Mouse (Mus musculus): ENCODE results near the gene Prkcsh.

Gene Prkcsh

DNA sequence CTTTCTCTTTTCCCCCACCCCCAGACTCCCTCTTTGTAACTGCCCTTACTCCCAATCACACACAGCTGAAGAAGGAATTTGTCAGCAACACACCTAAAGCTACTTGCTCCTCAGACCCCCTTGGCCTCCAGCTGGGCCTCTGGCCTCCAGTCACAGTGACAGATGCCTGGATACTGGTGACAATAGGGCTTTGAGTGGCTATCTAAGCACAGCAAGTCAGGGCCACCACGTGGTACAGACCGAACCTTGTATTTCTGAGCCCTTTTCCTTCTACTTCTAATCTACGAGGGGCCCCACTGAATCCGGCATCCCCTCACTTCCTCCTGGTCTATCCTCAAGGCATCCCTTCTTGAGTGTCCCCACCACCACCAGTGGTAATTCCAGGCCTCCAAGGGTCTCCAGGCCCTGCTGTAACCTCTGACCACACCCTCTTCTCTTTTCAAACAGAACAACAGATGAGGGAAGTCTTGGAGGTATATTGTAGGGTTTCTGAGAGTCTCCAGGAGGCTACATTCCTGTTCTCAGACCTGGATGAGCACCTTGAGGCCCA is 47.2 kb downstream of the Prkcsh start:
- DNase-seq (ENCODE audit: low spot score) = no peak

DNA sequence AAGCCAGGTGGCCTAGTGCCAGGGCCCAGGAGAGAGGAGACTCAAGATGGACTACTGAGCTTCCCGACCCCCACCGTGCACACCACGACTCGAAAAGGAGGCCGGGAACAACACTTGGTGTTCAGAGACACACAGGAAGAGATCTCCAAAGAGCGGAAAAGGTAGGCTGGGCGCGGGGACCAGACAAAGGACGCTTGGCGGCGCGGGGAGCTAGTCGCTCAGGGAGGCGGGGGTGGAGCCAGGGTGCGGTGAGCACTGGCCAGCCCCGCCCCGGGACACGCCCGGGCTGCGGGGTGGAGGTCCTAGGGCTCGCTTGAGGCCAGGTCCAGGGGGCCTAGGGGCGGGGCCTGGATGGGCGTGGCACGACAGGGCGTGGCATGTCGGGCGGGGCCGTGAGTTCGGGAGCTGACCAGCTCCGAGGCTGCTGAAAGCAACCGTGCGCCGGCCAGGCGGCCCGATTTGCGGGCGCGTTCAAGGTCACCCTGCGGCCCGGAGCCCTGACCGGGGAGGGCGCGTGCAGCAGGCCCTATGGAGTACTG is 47.8 kb downstream of the Prkcsh start:
- peak; percentile 68 for DNase-seq (ENCODE audit: low spot score)

DNA sequence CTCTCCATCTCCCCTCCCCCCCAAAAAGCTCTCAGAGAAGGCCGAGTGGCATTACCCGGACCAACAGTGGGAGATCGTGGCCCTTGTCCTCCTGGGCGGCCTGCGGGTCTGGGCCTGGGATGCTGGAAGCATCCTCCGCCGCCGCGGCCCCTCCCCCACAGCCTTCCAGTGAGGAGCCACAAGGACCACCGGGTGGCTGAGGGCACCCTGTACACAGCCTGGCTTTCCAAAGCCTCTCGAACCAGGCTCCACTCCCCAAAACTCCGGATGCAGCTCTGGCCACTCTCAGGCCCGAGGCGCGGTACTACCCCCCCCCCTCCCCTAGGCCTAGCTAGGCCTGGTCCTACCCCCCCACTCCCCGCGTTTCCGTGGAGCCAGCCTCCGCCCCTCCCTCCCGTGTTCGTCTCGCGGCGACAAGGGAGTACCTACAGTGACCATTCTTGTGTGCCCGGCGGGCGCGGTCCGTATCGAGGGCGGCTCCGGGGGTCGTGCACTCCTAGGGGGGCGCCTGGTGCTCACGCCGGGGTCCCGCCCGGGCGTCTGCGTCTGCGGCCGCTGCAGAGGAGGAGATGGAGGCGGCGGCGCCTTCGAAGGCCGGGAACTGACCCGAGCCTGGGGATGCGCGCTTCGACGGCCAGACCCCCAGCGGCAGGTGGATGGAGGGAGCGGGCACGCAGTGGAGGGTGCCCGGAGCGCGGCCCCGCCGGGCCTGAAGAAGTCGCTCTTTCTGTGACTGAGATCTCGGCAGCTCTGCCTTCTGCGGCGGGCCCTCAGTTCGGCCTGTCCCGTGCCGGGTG is 48.8 kb downstream of the Prkcsh start:
- DNase-seq (ENCODE audit: low spot score) = no peak

DNA sequence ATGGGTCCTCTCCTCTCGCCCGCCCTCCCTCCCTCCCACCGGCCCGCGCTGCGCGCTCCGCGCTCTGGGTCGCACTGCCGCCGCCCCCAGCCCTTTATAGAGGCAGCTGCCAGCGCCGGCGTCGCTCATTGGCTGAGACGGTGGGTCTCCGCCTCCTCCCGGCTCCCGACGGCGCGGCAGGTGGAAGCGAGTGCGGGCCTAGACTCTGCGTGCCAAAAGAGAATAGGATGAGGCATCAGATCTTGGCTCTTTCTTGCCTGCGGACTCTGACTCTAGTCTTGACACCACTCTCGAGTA is 49.3 kb downstream of the Prkcsh start, which contains the start of gene Elavl3:
Gene Elavl3 (minus strand): TSS at position 66 of the 297 bp plus-strand sequence.
- DNase-seq (ENCODE audit: low spot score) = no peak

DNA sequence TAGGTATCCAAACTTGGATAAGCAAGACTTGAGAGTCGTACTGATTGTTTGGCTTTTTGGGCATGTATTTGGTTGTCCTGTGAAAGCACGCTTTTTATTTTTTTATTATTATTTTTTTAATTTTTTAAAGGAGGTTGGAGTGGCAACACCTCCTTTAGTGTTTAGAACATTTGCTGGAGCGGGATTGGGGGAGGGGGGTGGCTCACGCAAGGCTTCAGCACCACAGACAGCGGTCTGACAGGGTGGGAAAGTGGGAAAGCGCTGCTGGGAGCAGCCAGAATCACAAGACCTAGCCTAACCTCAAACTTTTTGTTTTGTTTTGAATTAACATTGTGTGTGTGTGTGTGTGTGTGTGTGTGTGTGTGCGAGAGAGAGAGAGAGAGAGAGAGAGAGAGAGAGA is 51.1 kb downstream of the Prkcsh start:
- DNase-seq (ENCODE audit: low spot score) = peak; percentile 47

DNA sequence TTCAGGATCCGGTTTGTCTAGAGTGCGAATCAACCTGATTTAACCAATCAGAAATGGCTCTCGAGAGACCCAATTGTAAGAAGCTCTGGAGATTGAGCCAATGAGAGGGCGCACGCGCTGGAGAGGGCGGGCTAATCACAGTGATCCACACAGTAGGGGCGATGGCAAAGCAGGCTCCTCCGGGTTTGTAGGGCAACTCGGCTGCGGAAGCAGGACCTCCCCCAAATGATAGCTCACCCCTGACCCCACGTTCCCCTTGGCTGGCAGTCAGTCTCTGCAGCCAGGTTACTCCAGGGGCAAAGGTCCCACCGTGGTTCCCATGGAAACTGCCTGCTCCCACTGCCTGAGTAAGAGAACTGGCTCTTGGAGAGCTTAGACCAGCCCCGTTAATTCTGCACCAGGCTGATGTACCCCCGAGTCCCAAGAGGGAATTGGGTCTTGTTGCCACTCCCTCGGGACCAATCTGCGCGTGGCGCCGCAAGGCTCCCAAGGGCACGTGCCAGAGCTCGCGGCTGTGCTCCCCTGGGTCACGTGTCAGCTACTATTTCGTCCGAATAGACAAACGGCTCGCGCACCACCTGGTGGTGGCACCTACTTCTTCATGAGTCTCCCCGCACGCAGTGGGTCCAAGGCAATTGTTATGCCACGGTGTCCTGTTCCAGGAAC is 51.9 kb downstream of the Prkcsh start:
- DNase-seq (ENCODE audit: low spot score) = peak; percentile 82

DNA sequence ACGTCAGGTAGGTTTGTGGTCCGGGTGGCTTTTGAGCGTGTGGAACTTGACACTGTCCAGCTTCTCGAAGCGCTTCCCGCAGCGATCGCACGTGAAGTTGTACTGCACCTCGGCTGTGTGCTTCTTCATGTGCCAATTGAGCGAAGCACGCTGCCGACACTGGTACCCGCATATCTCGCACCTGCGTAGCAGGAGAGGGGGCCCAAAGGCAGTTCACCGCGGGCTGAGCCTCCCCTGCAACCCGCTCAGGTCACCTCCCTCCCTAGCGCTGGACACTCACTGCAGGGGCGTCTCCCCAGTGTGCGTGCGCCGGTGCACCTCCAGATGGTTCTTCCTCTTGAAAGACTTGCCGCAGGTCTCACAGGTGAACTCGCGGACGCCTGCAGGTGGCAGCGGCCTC is 53.1 kb downstream of the Prkcsh start:
- DNase-seq (ENCODE audit: low spot score) = no peak

DNA sequence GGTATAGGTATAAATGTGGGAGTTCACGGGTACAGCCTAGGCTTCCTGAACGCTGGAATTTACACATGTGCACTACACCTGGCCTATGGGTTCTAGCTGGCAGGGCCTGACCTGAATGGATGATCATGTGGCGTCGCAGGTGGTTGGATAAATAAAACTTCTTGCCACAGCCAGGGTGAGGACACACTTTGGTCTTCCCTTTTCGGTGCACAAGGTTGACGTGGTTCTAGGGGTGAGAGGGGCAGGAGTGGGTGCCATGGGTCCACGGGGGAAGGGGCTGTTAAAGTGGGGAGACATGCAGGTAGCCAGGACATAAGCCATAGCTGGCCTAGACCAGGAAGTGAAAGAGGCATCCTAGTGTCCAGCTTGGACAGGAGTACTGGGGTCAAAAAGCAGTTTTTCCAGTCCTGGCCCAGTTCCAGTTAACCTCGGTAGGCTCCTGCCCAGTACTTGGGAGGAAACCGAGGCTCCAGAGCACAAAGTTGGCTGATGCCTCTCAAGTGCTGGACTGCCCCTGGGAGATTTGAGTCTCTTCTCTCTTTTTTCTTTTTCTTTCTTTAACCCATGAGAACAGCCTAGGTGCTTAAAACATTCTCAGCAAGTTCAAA is 53.8 kb downstream of the Prkcsh start:
- no peak for DNase-seq (ENCODE audit: low spot score)

DNA sequence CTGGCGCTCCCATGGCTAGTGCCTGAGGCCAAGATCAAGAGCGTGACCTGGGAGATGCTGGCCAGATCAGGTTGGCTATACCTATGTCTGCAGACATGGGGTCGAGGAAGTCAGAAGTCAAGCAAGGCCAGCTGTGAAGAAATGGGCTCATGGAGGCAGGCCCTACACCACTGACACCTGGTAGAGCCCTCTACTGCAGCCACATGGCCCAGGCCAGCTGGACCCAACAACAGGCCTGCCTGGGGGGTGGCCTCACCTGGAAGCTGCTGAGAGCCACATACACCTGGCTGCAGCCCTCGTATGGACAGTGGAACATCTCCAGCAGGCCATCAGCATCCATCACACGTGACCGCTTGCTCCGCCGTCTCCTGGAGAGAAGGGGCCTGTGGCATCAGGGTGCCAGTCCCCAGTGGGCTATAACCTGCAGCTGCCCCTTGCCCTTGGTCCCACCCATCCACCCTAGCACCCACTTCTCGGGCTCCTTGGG is 54.5 kb downstream of the Prkcsh start:
- DNase-seq (ENCODE audit: low spot score) = no peak

DNA sequence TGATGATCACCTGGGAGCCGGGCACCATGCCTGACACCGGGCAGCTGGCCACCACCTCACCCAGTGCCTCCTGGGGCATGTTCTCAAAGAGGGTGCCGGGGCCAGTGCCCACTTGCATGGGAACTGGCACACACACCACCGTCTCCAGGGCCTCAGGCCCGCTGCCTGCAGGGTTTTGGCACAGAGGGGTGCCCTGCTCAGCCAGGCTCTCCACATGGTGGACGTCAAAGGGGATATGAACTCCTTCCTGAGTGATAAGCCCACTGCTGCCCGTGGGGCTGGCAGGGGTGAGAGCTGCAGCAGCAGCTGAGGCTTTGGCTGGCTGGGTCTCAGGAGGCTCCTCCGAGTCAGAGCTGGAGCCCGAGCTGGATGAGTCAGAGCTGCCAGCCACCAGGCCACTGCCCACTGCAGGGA is 55.4 kb downstream of the Prkcsh start:
- no peak for DNase-seq (ENCODE audit: low spot score)

DNA sequence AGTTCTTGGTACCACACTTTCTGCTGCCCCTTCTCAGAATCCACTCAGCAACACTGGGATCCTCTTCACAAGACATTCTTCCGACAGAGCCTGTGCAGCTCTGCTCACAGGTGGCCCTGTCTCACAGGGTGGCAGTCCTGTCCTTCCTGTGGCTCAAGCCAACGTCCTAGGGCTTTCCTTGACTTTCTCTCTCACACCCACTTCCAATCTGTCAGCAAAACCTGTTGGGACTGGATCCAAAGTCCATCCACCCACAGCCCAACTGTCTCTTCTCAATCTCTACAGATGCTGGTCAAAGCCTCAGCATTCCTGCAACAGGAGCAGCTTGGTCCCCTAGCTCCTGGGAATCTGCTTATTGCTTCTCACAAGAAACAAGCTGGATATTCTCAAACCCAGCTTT is 58.7 kb downstream of the Prkcsh start:
- DNase-seq (ENCODE audit: low spot score) = peak; percentile 30

Data from yolk sac, embryonic 10.5 days (tissue).